Mouse (Mus musculus) lung, postnatal 0 days (tissue): ENCODE results near the gene Ptprs.

Experiments used
- CTCF ChIP-seq: IDR thresholded peaks from 2 replicates; pipeline ENCODE4 v1.5.1; 2016; ENCODE audit warnings: antibody characterized with exemption, mild to moderate bottlenecking
- EP300 ChIP-seq: IDR thresholded peaks from 2 replicates; pipeline ENCODE4 v1.6.1; 2016; ENCODE audit warnings: antibody characterized with exemption, mild to moderate bottlenecking, control low read depth

DNA sequence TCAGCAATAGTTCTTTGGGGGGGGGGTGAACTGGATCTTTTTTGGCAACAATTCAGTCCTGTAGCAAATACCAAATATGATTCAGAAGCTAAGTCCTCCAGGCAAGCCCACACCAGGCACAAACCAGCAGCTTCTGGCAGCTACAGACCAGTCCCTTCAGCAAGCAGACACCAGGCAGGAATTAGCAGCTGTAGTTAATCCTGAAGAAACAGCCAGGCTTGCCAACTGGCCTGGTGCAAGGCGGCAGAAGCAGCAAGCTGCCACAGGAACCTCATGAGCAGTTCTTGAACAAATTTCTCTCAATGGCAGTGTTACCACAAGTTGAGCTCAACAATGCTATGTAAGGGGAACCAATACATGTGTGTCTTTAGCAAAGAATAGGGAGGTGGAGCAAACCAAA, 46.5 kb upstream of the Ptprs start:
- TF ChIP-seq CTCF: no peak
- TF ChIP-seq EP300: no peak
